Mouse (Mus musculus): ENCODE measurements around the gene Sirt4.

The Sirt4 gene

GRCm38 (mm10) chr5:115489699-115490637 lies 5.4 kb upstream of the Sirt4 start:
- peak; percentile 91 for DNase-seq

- DNase-seq: peak; percentile 84
These were observed 4.5 kb upstream of the Sirt4 start for GRCm38 (mm10) chr5:115488841-115489698.

GRCm38 (mm10) chr5:115487942-115488580 lies 3.5 kb upstream of the Sirt4 start:
- DNase-seq: no peak

- DNase-seq: no peak
These were observed 2.8 kb upstream of the Sirt4 start for GRCm38 (mm10) chr5:115487353-115487752.

- DNase-seq: no peak
These were observed 2.2 kb upstream of the Sirt4 start for GRCm38 (mm10) chr5:115486726-115487125.

GRCm38 (mm10) chr5:115485489-115486205 lies 1.1 kb upstream of the Sirt4 start:
- DNase-seq: no peak

- no peak for DNase-seq
These were observed 471 bp upstream of the Sirt4 start for GRCm38 (mm10) chr5:115484996-115485395.

- DNase-seq: no peak
These were observed 1.1 kb downstream of the Sirt4 start for GRCm38 (mm10) chr5:115483385-115483784.

GRCm38 (mm10) chr5:115482390-115483265 lies 1.9 kb downstream of the Sirt4 start:
- no peak for DNase-seq

- no peak for DNase-seq
These were observed 4.4 kb downstream of the Sirt4 start for GRCm38 (mm10) chr5:115480101-115480500.

GRCm38 (mm10) chr5:115479561-115479960 lies 5.0 kb downstream of the Sirt4 start:
- no peak for DNase-seq

- no peak for DNase-seq
These were observed 8.3 kb downstream of the Sirt4 start for GRCm38 (mm10) chr5:115476107-115476727.

GRCm38 (mm10) chr5:115475337-115476106 lies 9.0 kb downstream of the Sirt4 start:
- DNase-seq: peak; percentile 48

GRCm38 (mm10) chr5:115474174-115474828 lies 10.2 kb downstream of the Sirt4 start:
- no peak for DNase-seq

- DNase-seq: no peak
These were observed 11.3 kb downstream of the Sirt4 start for GRCm38 (mm10) chr5:115473191-115473590.

GRCm38 (mm10) chr5:115470766-115471531 lies 13.6 kb downstream of the Sirt4 start:
- DNase-seq: no peak

- DNase-seq: no peak
These were observed 14.7 kb downstream of the Sirt4 start for GRCm38 (mm10) chr5:115469791-115470190.

- no peak for DNase-seq
These were observed 18.7 kb downstream of the Sirt4 start, which contains the start of gene Pla2g1b for GRCm38 (mm10) chr5:115465642-115466420. Gene Pla2g1b (plus strand): TSS chr5:115466262.
